Mouse (Mus musculus) kidney, postnatal 0 days (tissue): ENCODE results near the gene Tardbp. TPM values are rescaled to one million over a fixed set of nuclear protein-coding genes. Genes with fewer than 3 reads are reported as not detected.
A peak's percentile ranks its signal among the peaks of the same experiment; 100 is the strongest.

ENCODE experiments used
- ATAC-seq: fragments of 200-750 bp; cut with Nextera tagmentation; replicated peaks from 2 replicates; pipeline ENCODE4 v1.8.0; 2017; ENCODE audit warnings: low read depth, moderate number of reproducible peaks, moderate TSS enrichment, moderate library complexity; ENCODE audit not compliant: low FRiP score
- DNase-seq: peaks from one replicate; pipeline ENCODE4 v3.0.0-alpha.2; 2016; ENCODE audit warnings: low spot score
- H3K27ac ChIP-seq: fragments of 300-500 bp; sonication (generic); 2 replicates; pipeline ENCODE4 v1.5.1; 2014; ENCODE audit warnings: mild to moderate bottlenecking
- H3K27me3 ChIP-seq: fragments of 300-500 bp; sonication (generic); 2 replicates; pipeline ENCODE4 v1.6.1; 2014; ENCODE audit warnings: low read length, mixed read lengths; ENCODE audit not compliant: insufficient read depth
- H3K36me3 ChIP-seq: fragments of 300-500 bp; sonication (generic); 2 replicates; pipeline ENCODE4 v1.6.1; 2014; ENCODE audit warnings: low read length, mixed read lengths; ENCODE audit not compliant: insufficient read depth
- H3K4me1 ChIP-seq: fragments of 300-500 bp; sonication (generic); replicated peaks from 2 replicates; pipeline ENCODE4 v1.6.1; 2014; ENCODE audit warnings: antibody characterized with exemption, low read length, mixed read lengths; ENCODE audit not compliant: insufficient read depth
- H3K4me2 ChIP-seq: fragments of 300-500 bp; sonication (generic); 2 replicates; pipeline ENCODE4 v1.6.1; 2014; ENCODE audit warnings: mild to moderate bottlenecking, low read length, moderate library complexity, mixed read lengths
- H3K4me3 ChIP-seq: fragments of 300-500 bp; sonication (generic); replicated peaks from 2 replicates; pipeline ENCODE4 v1.5.1; 2014; ENCODE audit warnings: low read depth, low read length
- H3K9ac ChIP-seq: fragments of 300-500 bp; sonication (generic); 2 replicates; pipeline ENCODE4 v1.6.1; 2014; ENCODE audit warnings: low read depth, low read length
- H3K9me3 ChIP-seq: fragments of 300-500 bp; sonication (generic); replicated peaks from 2 replicates; pipeline ENCODE4 v1.6.1; 2016; ENCODE audit warnings: low read length, inconsistent platforms, mixed read lengths
- CTCF ChIP-seq: IDR thresholded peaks from 2 replicates; pipeline ENCODE4 v1.5.1; 2016; ENCODE audit warnings: antibody characterized with exemption, low read depth, mild to moderate bottlenecking, moderate library complexity
- WGBS: fragments of 180-500 bp; shearing (Covaris S2); extraction: QIAGEN DNeasy Blood & Tissue Kit; methylation state at CpG from one replicate; pipeline ENCODE4 v1.1.7; 2014; 5-methylcytosine and 5-hydroxymethylcytosine counted together
- polyA plus RNA-seq: library from polyadenylated mRNA; unstranded; fragments of >200 nt; fragmentation: Nextera tagmentation; extraction: Ambion mirVana; gene quantifications from 2 replicates; pipeline ENCODE4 v1.2.1, GENCODE M21; 2015

Gene Tardbp
- 241 and 281 TPM in 2 replicates for polyA plus RNA-seq

DNA sequence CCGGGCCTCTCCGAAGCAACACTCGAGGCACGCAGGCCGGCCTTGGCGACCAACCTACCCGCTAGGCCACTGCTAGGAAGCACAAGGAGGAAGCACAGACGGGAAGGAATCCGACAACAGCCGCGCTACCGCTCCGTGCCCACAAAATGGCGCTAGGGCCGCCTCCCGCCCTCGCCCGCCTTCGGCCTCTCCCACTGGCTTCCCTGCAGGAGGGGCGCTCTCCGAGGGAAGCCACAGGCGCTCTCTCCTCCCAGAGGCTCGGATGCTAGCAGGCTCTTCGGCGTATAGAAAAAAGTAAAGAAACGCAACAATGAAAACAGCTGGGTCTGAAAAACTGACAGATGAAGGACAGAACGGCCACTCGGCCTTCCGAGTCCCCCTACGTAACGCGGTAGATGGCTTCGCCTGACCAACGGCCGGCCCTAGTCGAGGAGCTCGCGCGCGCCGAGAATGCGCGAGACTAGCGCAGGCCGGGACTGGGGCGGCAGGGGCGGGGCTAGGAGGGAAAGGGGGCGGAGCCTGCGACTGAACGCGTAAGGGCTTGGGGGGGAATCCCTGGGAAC is at the start of gene Tardbp:
Gene Tardbp (minus strand): TSS at position 397 of the 563 bp plus-strand sequence.
- Histone ChIP-seq H3K27ac (peak within 1 kb of the TSS; percentile 97), H3K36me3 (peaks cover 24% of the 10 kb centered on the region), H3K4me3 (peak within 1 kb of the TSS; percentile 92), H3K9me3 (no peaks in the 10 kb centered on the region), H3K9ac (peak within 1 kb of the TSS; percentile 99), H3K4me1 (peaks cover 15% of the 10 kb centered on the region), H3K4me2 (peak within 1 kb of the TSS; percentile 64), H3K27me3 (no peaks in the 10 kb centered on the region)
- ATAC-seq (peak; percentile 97), DNase-seq (peak; percentile 97)
- WGBS = under 1% methylated on average over 51 of the region's 51 CpGs
- peak; percentile 8; the same call in 1 of the 2 replicates for TF ChIP-seq CTCF

DNA sequence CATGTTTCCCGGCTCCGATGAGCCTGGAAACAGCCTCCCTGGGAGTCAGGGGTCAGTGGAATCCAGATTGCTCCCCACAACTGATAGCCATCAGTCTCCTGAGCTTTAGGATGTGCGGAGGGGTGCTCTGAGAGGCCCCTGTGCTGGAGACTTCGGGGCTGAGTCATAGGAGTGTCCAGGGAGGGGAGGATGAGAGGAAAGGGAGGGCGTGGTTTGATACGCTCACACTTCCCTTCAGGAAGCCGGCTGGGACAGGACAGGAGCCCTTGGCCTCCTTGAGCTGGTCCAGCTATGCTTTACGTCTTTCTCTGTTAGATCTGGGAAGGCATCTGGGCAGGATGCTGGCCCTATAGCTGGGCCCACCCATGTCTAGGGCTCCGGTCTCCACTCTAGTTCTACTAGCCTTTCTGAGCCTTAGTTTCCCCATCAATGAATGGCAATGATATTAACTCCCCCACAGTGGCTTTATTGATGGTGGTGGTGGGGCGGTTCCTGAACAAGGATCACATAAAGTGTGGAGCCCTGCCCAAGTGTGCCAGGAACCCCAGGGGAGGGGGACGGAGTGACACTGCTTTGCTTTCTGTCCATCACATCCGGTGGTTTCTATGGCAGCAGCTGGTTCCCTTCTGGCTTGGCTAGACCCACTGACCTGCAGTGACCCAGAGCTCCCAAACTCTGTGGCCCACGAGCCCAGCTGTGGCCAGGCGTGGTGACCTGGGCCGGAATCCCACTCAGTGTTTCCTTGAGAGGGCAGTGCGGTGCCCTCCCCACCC is 49.6 kb upstream of the Tardbp start:
- no peak for TF ChIP-seq CTCF
- peak; percentile 71 for ATAC-seq
- Histone ChIP-seq H3K9me3 (no peaks in the 10 kb centered on the region), H3K4me1 (peaks cover 17% of the 10 kb centered on the region), H3K36me3 (no peaks in the 10 kb centered on the region), H3K27me3 (no peaks in the 10 kb centered on the region), H3K4me2 (no peak overlapping the region), H3K9ac (no peak overlapping the region), H3K4me3 (no peak overlapping the region), H3K27ac (peak overlapping the region; percentile 66)
- 15% methylated on average over 16 of the region's 16 CpGs for WGBS
- DNase-seq = peak; percentile 80

DNA sequence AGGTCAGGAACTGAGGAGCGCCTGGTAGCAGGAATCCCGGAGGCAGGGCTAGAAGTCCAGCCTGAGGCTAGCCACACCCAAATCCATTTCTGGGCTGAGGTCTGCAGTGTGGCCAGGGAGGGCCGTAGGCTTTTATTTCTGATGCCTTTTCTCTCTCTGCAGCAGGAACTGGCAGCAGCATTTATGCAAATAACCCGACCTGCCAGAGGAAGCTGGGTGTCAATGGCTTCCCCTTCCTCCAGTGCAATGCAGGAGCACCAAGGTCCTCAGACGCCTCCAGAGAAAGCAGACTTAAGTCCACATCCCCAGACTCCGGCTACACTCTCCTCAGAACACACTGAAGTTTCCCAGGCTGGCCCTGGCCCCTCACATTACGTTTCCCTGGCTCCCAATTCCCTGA is 48.2 kb upstream of the Tardbp start:
- H3K36me3 ChIP-seq = no peaks in the 10 kb centered on the region
- H3K4me2 ChIP-seq = no peak overlapping the region
- H3K9me3 ChIP-seq = no peaks in the 10 kb centered on the region
- ATAC-seq = no peak
- WGBS = 36% methylated on average over 7 of the region's 7 CpGs
- no peak overlapping the region for H3K9ac ChIP-seq
- no peak for DNase-seq
- H3K4me1 ChIP-seq = peaks cover 17% of the 10 kb centered on the region
- H3K27me3 ChIP-seq = no peaks in the 10 kb centered on the region
- no peak overlapping the region for H3K4me3 ChIP-seq
- TF ChIP-seq CTCF = no peak
- H3K27ac ChIP-seq = no peak overlapping the region

DNA sequence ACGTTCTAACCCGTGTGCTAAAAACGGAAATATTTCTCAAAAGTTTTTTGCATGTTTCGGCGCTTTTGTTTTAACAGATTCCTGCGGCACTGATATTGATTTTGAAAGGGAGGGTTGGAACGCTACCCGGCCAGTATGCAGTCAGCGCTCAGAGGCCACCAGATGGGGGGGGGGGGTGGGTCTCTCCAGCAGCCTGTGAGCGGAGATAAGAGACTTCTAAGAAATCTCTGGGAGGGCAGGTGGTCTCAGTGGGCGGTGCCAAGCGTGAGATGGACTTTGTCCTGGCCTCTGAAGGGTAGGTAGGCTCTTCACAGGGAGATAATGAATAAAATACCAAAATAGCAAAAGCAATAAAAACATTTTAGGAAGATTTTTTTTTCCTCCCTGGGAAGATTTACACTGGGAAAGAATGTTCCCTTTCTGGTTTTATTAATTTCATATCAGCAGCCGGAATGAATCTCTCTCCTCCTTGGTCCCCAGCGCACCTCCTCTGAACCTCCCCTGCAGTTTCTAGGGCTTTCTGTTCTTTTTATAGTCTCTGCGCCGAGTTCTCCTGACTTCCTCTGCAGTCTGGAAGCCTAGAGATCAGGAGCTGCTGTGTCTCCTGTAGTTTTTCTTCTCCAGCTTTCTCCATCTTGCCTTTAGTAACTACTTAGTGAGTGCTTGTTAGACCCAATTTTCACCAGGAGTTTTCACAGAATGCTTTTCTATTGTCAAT is 44.6 kb upstream of the Tardbp start:
- Histone ChIP-seq H3K9me3 (no peaks in the 10 kb centered on the region), H3K9ac (no peak overlapping the region), H3K4me3 (no peak overlapping the region), H3K27ac (no peak overlapping the region), H3K4me1 (peaks cover 8% of the 10 kb centered on the region), H3K4me2 (no peak overlapping the region), H3K36me3 (no peaks in the 10 kb centered on the region), H3K27me3 (no peaks in the 10 kb centered on the region)
- ATAC-seq (no peak), DNase-seq (no peak)
- WGBS = 42% methylated on average over 16 of the region's 16 CpGs
- no peak for TF ChIP-seq CTCF

DNA sequence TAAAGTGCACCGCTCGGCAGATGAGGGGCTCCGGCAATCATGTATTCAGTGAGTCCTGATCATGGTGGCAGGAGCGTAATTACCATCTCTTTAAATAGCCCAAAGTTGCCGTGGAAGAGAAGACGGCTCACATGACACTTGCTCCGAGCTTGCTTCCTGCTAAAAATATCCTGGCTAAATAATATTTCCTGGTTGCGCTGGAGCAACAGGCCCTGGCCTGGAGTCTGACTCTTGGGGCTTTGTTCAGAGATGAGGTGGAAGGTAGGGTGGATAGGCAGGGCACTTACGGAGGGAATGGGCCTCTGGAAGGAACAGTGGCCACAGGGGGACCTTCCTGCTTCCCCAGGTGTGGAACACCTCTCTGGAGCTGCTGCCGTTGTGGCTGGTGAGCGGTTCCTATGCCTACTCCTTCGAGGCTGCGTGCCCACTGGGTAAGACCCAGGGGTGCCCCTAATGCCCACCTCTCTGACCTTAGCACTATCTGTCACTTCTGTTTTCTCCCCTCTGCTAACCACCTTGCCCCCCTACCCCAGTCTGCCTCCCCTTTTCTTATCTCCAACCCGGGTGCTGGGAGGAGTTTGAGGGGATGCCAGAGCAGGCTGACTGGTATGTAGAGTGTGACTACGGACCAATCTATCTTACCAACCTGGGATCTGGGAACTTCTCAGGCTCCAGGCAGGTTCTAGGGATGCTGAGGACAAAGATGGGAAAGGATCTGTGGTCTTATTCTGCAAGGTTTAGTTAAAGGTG is 40.4 kb upstream of the Tardbp start:
- H3K9me3 ChIP-seq = no peaks in the 10 kb centered on the region
- no peak for TF ChIP-seq CTCF
- no peak overlapping the region for H3K27ac ChIP-seq
- no peak overlapping the region for H3K9ac ChIP-seq
- WGBS = 76% methylated on average over 15 of the region's 15 CpGs
- H3K27me3 ChIP-seq = no peaks in the 10 kb centered on the region
- H3K36me3 ChIP-seq = no peaks in the 10 kb centered on the region
- no peaks in the 10 kb centered on the region; the same call in 1 of the 2 replicates for H3K4me1 ChIP-seq
- no peak overlapping the region for H3K4me3 ChIP-seq
- H3K4me2 ChIP-seq = no peak overlapping the region
- DNase-seq = no peak
- no peak for ATAC-seq

DNA sequence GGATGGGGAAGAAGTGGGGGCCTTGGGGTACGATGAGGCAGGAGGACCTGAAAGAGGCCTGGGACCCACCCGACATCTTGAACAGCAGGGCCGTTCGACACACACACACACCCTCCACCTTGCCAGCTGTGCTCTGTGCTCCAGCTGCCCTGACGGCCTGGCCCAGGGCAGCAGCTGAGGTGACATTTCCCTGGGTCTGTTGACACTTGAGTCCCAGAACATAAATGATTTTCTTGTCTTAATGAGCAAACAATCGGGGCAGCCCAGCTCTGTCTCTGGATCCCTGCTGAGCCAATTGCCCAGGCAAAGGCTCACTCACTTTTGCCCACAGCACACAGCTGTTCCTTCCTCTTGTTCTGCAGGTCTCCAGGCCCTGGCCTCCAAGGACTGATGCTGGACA is 37.2 kb upstream of the Tardbp start:
- Histone ChIP-seq H3K9ac (no peak overlapping the region), H3K9me3 (no peaks in the 10 kb centered on the region), H3K36me3 (no peaks in the 10 kb centered on the region), H3K4me1 (no peaks in the 10 kb centered on the region; the same call in 1 of the 2 replicates), H3K27me3 (no peaks in the 10 kb centered on the region), H3K27ac (no peak overlapping the region), H3K4me3 (no peak overlapping the region), H3K4me2 (no peak overlapping the region)
- WGBS = 44% methylated on average over 6 of the region's 6 CpGs
- DNase-seq (no peak), ATAC-seq (no peak)
- no peak for TF ChIP-seq CTCF
